Mouse (Mus musculus) forebrain, embryonic 12.5 days (tissue): Measurements from ENCODE around the gene Troap. TPM values are rescaled to one million over a fixed set of nuclear protein-coding genes. Genes with fewer than 3 reads are reported as not detected.
A peak's percentile ranks its signal among the peaks of the same experiment; 100 is the strongest.

Source experiments
- ATAC-seq: fragments of 200-750 bp; cut with Nextera tagmentation; 2 replicates; pipeline ENCODE4 v1.8.0; 2017; ENCODE audit warnings: moderate TSS enrichment; ENCODE audit not compliant: low FRiP score
- H3K27ac ChIP-seq: fragments of 300-500 bp; sonication (generic); 2 replicates; pipeline ENCODE4 v1.5.1; 2016; ENCODE audit warnings: mild to moderate bottlenecking
- H3K27me3 ChIP-seq: fragments of 300-500 bp; sonication (generic); 2 replicates; pipeline ENCODE4 v1.6.1; 2016; ENCODE audit warnings: mild to moderate bottlenecking
- H3K36me3 ChIP-seq: fragments of 300-500 bp; sonication (generic); replicated peaks from 2 replicates; pipeline ENCODE4 v1.6.1; 2016; ENCODE audit warnings: mild to moderate bottlenecking
- H3K4me1 ChIP-seq: fragments of 300-500 bp; sonication (generic); 2 replicates; pipeline ENCODE4 v1.6.1; 2016
- H3K4me2 ChIP-seq: fragments of 300-500 bp; sonication (generic); 2 replicates; pipeline ENCODE4 v1.6.1; 2016; ENCODE audit warnings: mild to moderate bottlenecking, moderate library complexity
- H3K4me3 ChIP-seq: fragments of 300-500 bp; sonication (generic); replicated peaks from 2 replicates; pipeline ENCODE4 v1.5.1; 2016; ENCODE audit warnings: mild to moderate bottlenecking
- H3K9ac ChIP-seq: fragments of 300-500 bp; sonication (generic); 2 replicates; pipeline ENCODE4 v1.6.1; 2016; ENCODE audit warnings: mild to moderate bottlenecking
- H3K9me3 ChIP-seq: fragments of 300-500 bp; sonication (generic); 2 replicates; pipeline ENCODE4 v1.6.1; 2016
- WGBS: fragments of 180-500 bp; shearing (Covaris S2); methylation state at CpG from one replicate; pipeline ENCODE4 v1.1.7; 2016; 5-methylcytosine and 5-hydroxymethylcytosine counted together
- polyA plus RNA-seq: library from polyadenylated mRNA; unstranded; fragments of >200 nt; fragmentation: Nextera tagmentation; extraction: Ambion mirVana; gene quantifications from 2 replicates; pipeline ENCODE4 v1.2.1, GENCODE M21; 2016

The Troap gene
- polyA plus RNA-seq, 1 experiment from 2014 or later, result 48.3 TPM

DNA sequence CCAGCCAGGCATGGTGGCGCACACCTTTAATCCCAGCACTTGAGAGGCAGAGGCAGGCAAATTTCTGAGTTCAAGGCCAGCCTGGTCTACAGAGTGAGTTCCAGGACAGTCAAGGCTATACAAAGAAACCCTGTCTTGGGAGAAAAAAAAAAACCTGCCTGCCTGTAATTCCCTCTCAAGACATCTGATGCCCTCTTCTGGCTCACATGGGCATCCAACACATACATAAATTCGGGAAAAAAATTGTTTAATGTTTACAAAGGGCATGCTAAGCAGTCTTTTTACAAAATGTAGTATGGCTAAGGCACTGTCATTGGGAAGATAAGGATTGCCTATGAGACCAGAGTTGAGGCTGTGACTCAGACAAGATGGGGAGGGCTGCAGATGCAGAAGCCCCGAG, 5.4 kb downstream of the Troap start:
- Histone ChIP-seq H3K9ac (no peak overlapping the region; the same call in 1 of the 2 replicates), H3K9me3 (no peaks in the 10 kb centered on the region), H3K27ac (no peak overlapping the region), H3K4me3 (no peak overlapping the region), H3K36me3 (peaks cover 61% of the 10 kb centered on the region), H3K4me2 (no peak overlapping the region), H3K27me3 (peaks cover 23% of the 10 kb centered on the region), H3K4me1 (peaks cover 41% of the 10 kb centered on the region)
- 87% methylated on average over 3 of the region's 3 CpGs for whole genome bisulfite sequencing
- ATAC-seq, result no peak

DNA sequence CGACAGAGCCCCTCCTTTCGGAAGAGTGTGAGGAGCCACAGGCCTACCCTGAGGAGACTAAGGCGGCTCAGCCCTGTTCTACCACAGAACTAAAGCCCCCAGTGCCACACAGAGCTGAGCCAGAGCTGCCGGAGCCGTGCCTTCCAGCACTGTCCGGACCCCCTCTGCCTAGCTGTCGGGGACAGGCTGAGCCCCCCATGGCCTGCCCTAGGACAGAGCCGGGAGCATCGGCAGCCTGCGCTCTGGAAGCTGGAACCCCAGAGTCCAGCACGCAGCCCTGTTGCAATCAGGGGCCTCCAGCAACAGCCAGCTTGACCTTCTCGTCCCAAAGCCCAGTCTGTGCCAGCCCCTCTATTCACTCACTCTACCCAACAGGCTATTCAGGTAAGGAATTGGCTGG, 7.9 kb downstream of the Troap start:
- peaks cover 22% of the 10 kb centered on the region; the same call in 1 of the 2 replicates for H3K4me1 ChIP-seq
- H3K27ac ChIP-seq, result no peak overlapping the region
- no peak overlapping the region for H3K9ac ChIP-seq
- ATAC-seq, result no peak
- no peak overlapping the region for H3K4me3 ChIP-seq
- peaks cover 48% of the 10 kb centered on the region for H3K27me3 ChIP-seq
- no peaks in the 10 kb centered on the region for H3K9me3 ChIP-seq
- H3K36me3 ChIP-seq, result peaks cover 52% of the 10 kb centered on the region
- no peak overlapping the region for H3K4me2 ChIP-seq
- 90% methylated on average over 12 of the region's 12 CpGs for WGBS

DNA sequence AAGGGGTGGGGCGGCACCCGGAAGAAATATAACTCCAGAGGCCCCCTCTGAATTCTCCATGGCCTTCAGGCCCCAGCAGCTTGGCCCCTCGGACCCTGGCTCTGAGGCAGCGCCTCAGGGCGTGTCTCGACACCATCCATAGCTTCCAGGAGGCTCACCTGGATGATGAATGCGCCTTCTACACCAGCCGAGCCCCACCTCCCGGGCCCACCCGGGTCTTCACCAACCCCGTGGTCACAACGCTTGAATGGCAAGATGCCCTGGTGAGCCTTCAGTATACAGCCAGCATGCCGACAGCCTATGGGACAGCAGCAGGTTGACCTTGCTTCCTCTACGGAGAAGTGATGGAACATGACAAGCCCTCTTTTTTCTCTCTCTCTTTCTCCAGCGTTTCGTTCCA, 8.5 kb downstream of the Troap start:
- H3K9me3 ChIP-seq, result no peaks in the 10 kb centered on the region
- peaks cover 23% of the 10 kb centered on the region for H3K4me1 ChIP-seq
- H3K4me2 ChIP-seq, result no peak overlapping the region
- ATAC-seq, result no peak
- no peak overlapping the region for H3K4me3 ChIP-seq
- peaks cover 47% of the 10 kb centered on the region for H3K36me3 ChIP-seq
- 93% methylated on average over 16 of the region's 16 CpGs for WGBS
- no peak overlapping the region for H3K27ac ChIP-seq
- H3K9ac ChIP-seq, result no peak overlapping the region
- H3K27me3 ChIP-seq, result peaks cover 53% of the 10 kb centered on the region

DNA sequence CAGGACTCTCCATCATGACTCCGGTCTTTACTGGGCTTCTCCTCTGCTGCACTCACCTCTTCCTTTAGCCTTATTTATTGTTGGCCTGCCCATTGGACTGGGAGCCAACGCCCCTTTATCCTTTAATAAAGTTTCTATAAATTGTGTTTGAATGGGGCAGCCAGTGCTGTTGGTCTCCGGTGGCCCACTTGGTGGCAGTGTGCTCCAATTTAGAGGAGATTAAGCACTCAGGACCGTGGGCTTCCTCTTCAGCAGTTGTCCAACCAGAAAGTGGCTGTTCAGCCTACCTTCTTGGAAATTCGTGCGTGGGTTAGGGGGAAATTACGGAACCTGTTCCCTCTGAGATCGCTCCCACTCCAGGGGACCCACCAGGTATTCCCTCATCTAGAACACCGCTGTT, 8.9 kb downstream of the Troap start:
- WGBS, result 66% methylated on average over 9 of the region's 9 CpGs
- Histone ChIP-seq H3K4me3 (no peak overlapping the region), H3K9me3 (no peaks in the 10 kb centered on the region), H3K9ac (no peak overlapping the region), H3K4me1 (peaks cover 23% of the 10 kb centered on the region), H3K27me3 (peaks cover 57% of the 10 kb centered on the region), H3K27ac (no peak overlapping the region), H3K36me3 (peaks cover 43% of the 10 kb centered on the region), H3K4me2 (no peak overlapping the region)
- no peak for ATAC-seq

DNA sequence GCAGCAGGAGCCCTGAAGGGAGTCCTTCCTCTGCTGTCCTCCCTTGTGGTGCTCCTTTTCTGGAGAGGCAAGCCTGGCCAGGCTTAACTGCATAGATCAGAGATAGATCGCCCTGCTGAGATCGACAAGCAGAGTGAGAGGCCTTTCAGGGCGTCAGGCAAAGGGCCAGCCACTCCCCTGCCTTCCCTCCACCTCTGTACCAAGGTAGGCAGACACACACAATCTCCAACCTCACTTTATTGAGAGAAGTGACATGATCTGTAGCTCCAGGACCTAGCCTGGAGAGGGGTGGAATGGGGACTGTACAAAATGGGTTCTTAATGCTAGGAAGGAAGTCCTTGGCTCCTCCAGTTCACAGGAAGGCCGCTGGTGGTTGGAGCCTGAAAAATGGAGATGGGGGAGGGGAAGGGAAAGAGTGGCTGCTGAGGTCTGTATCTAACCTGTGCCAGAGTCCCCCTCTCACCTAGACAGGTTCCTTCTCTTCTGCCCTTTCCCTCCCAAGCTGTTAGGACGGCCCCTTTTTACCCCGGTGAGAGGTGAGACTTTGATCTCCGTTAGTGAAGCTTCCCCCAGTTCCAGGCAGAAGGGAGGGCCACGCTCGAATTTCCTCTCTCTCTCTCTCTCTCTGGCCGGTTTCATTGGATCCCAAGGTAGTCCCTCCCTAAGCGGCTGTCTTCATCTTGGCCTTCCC, 9.6 kb downstream of the Troap start:
- no peak overlapping the region for H3K27ac ChIP-seq

DNA sequence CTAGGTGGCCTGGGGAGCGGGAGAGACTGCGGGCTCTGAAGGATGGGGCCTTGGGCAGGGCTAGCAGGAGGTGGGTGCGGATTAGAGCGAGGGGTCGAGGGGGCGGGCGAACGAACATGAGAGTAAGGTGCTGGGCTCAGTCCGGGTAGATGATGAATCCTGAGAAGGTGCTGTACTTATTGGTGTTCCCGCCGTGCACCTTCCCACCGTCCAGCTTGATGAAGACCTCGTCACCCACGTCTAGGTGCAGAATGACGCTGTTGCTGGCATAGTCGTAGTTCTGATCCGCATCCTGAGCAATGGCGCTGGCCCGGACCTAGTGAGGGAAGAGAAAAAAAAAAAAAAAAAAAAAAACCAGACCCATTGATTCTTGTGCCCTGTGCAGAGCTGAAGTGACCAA, 10.2 kb downstream of the Troap start:
- Histone ChIP-seq H3K27me3 (peaks cover 71% of the 10 kb centered on the region), H3K4me3 (no peak overlapping the region)
- WGBS, result 7% methylated on average over 19 of the region's 19 CpGs

More for the DNA sequence above, 9.6 kb downstream of the Troap start:
- Histone ChIP-seq H3K4me2 (no peak overlapping the region), H3K4me3 (no peak overlapping the region), H3K9me3 (no peaks in the 10 kb centered on the region), H3K9ac (no peak overlapping the region), H3K4me1 (peaks cover 27% of the 10 kb centered on the region), H3K36me3 (peaks cover 36% of the 10 kb centered on the region), H3K27me3 (peaks cover 65% of the 10 kb centered on the region)
- ATAC-seq, result no peak
- WGBS, result 11% methylated on average over 8 of the region's 11 CpGs

DNA sequence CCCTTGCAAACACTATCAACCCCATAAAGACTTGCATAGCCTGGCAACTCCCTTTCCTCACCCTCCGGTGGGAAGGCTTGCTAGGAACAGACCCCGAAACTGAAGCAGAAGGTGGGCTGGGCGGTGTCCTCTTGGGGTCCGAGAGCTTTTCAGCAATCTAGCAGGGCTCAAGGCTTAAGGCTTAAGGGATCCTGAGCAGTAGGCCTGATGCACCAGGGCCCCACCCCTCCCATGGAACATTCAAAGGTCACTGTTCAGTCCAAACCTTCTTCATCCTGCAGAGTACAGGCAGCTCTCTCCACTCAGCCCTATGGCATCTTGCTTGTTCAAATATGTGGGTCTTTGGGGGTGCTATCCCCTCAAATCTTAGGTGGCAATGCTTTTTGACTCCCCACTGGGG, 11.6 kb downstream of the Troap start:
- 79% methylated on average over 4 of the region's 4 CpGs for WGBS
- H3K4me2 ChIP-seq, result no peak overlapping the region
- no peak overlapping the region for H3K9ac ChIP-seq
- ATAC-seq, result no peak
- H3K27me3 ChIP-seq, result peaks cover 85% of the 10 kb centered on the region
- no peaks in the 10 kb centered on the region for H3K9me3 ChIP-seq
- peaks cover 23% of the 10 kb centered on the region for H3K36me3 ChIP-seq
- no peak overlapping the region for H3K27ac ChIP-seq
- H3K4me1 ChIP-seq, result peaks cover 44% of the 10 kb centered on the region
- no peak overlapping the region for H3K4me3 ChIP-seq

More for the DNA sequence above, 10.2 kb downstream of the Troap start:
- no peak for ATAC-seq
- Histone ChIP-seq H3K9ac (no peak overlapping the region), H3K27ac (no peak overlapping the region), H3K9me3 (no peaks in the 10 kb centered on the region), H3K4me2 (no peak overlapping the region), H3K4me1 (peaks cover 32% of the 10 kb centered on the region), H3K36me3 (peaks cover 34% of the 10 kb centered on the region)

DNA sequence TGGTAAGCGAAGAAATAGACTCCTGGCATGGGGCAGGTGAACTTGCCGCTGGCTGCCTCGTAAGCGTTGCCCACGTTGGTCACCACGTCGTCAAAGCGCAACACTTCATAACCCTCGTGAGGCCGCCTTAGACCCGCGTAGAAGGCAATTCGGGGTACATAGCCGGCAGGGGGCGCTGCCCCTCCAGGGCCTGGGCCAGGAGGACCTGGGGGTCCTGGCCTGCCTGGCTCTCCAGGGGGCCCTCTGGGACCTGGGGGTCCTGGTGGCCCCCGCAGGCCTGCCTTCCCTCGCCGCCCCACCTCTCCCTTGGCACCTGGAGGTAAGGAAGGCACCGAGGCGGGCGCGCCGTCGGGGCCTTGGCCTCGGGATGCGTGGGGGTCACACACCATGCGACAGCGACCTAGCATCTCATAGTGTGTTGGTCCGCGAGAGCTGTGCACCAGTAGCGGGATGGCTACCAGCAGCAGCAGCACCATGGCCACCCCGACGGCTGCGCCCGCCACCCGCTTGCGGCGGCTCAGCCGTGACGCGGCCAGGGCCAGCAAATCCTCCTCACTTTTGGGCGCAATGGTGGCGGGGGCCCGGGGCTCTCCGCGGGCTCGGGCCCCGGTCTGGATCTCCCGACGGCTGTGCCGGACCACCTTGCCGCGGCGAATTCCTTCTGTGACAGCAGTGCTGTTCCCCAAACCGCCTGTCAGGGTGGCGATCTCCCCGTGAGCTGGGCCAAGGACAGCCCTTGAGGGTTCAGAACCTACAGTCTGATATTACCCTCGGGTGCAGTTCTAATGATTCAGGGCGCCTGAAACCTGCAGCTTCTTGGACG, 13.1 kb downstream of the Troap start, which contains the start of gene C1ql4:
Gene C1ql4, minus strand, starts transcription at position 565 of the 823 bp plus-strand sequence.
- 8% methylated on average over 60 of the region's 60 CpGs for WGBS
- Histone ChIP-seq H3K4me3 (peak within 1 kb of the TSS; percentile 27), H3K27ac (no peak within 1 kb of the TSS), H3K27me3 (peaks cover 99% of the 10 kb centered on the region), H3K4me1 (peaks cover 50% of the 10 kb centered on the region), H3K9me3 (no peaks in the 10 kb centered on the region), H3K36me3 (peaks cover 9% of the 10 kb centered on the region), H3K9ac (peak within 1 kb of the TSS; percentile 40), H3K4me2 (peak within 1 kb of the TSS; percentile 46)
- no peak for ATAC-seq

DNA sequence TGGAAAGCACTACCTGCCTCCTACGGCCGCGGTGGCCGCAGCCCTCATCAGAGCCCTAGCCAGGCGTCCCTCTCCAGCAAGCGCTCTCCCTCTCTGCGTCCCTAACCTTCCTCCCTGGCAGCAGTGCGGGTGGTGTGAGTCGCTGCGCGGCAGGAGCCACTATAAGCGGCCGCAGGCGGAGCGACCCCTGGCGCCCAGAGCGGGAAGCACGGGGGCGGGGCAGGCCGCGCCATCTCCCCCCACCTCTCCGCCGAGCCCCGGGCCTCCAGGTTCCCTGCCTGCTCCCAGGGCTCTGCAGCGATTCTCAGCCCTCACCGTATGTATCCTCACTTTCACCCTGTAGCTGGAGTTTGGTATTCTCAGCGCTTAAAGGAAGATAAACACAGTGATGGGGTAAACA, 13.9 kb downstream of the Troap start:
- no peaks in the 10 kb centered on the region for H3K9me3 ChIP-seq
- peak overlapping the region; percentile 46 for H3K4me2 ChIP-seq
- H3K27ac ChIP-seq, result no peak overlapping the region
- peaks cover under 1% of the 10 kb centered on the region for H3K36me3 ChIP-seq
- under 1% methylated on average over 21 of the region's 27 CpGs for WGBS
- peak overlapping the region; percentile 27 for H3K4me3 ChIP-seq
- peak overlapping the region; percentile 40 for H3K9ac ChIP-seq
- peaks cover 57% of the 10 kb centered on the region for H3K4me1 ChIP-seq
- peak; percentile 73 for ATAC-seq
- peaks cover 100% of the 10 kb centered on the region for H3K27me3 ChIP-seq

DNA sequence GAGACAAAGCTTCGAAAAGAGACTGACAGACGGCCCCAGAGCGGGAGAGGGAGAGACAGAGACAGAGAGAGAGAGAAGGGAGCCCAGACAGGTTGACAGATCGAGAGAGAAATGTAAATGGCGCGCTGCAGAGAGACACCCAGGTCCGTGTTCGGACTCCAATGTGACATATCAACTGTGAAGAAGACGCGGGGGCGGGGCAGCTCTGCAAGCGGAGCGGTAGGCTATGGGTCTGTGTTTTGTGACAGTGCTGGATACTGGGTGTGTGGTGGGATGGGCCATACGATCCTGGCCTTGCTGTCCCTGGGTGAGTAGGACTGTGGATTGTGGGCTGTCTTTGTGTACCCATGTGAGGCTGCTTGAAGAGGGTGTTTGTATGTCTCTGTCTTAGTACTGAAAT, 14.7 kb downstream of the Troap start:
- H3K36me3 ChIP-seq, result no peaks in the 10 kb centered on the region
- peak overlapping the region; percentile 46; the same call in 1 of the 2 replicates for H3K4me2 ChIP-seq
- WGBS, result 9% methylated on average over 14 of the region's 14 CpGs
- H3K4me3 ChIP-seq, result no peak overlapping the region
- no peak for ATAC-seq
- H3K27ac ChIP-seq, result no peak overlapping the region
- peaks cover 99% of the 10 kb centered on the region for H3K27me3 ChIP-seq
- H3K4me1 ChIP-seq, result peaks cover 57% of the 10 kb centered on the region
- H3K9ac ChIP-seq, result no peak overlapping the region
- H3K9me3 ChIP-seq, result no peaks in the 10 kb centered on the region

DNA sequence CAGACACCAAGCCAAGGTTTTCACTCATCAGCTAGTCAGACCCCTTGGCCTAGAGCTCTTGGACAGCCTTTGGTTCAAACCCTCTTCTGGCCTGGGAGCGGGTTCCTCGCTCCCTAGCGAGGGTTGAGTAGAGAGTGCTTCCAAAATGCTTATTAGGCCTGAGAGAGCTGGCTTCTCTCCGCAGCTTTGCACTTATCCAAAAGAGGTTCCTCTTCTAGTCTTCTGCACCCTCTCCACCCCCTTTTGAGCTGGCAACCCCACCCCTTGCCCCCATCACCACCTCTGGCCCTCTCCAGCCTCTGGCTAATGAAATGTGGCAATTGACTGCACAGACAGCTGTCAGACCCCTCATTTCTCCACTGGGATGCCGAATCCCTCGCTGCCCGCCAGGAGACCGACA, 18.5 kb downstream of the Troap start, which contains the start of gene Dnajc22:
Gene Dnajc22, plus strand, starts transcription at position 301 of the 400 bp plus-strand sequence.
- H3K27me3 ChIP-seq, result peaks cover 98% of the 10 kb centered on the region
- H3K36me3 ChIP-seq, result no peaks in the 10 kb centered on the region
- peak within 1 kb of the TSS; percentile 47 for H3K4me3 ChIP-seq
- H3K27ac ChIP-seq, result peak within 1 kb of the TSS; percentile 75
- peak within 1 kb of the TSS; percentile 86 for H3K4me2 ChIP-seq
- WGBS, result 17% methylated on average over 8 of the region's 8 CpGs
- peaks cover 81% of the 10 kb centered on the region for H3K4me1 ChIP-seq
- no peaks in the 10 kb centered on the region for H3K9me3 ChIP-seq
- peak within 1 kb of the TSS; percentile 57 for H3K9ac ChIP-seq
- ATAC-seq, result no peak
